Mouse (Mus musculus): ENCODE measurements around the gene Dennd5a. TPM values are rescaled to one million over a fixed set of nuclear protein-coding genes. Genes with fewer than 3 reads are reported as not detected.

The Dennd5a gene
- 25.5 and 26.2 TPM in 2 replicates for total RNA-seq (2014; rRNA removed)
- polyA plus RNA-seq (2012; rRNA removed) = 17.4 and 24.1 TPM in 2 replicates

DNA sequence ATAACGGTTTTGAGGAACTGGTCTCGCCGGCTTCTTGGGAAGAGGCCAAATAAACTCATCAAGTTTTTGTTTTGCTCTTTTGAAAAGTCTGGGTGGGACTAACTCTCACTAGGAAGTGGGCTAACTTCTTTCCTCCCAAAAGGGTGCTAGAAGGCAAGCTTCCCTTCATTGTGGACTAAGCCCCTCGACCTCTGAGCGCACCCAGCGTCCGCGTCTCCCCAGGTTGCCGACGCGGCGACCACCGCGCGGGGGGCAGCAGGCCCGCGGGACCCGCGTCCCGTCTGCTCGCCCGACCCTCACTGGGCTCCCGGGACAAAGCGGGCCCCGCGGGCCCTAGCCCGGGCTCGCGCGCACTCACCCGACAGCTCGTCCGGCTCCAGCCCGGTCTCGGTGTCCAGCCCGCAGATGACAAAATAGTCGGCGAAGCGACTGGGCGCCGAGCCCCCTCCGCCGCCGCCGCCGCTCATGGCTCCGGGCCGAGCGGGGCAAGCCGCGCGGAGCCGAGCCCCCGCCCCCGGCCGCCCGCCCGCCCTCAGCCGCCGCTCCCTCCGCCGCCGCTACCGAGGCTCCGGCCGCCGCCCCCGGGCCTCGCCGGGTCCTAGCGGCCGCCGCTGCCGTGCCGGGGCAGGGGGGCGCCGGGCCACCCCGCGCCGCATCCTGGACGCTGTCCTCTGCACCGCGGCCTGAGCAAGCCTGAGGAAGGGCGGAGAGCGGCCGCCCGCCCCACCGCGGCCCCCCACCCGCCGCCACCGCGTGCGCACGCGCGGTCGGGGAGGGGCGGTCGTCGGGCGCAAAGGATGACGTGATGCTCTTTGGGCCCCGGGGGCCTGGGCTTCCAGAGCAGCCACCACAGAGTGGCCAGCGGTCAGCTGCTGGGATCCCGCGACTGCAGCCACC is at the start of gene Dennd5a:
Gene Dennd5a (minus strand): TSS at position 755 of the 897 bp plus-strand sequence.
- H3K36me3 ChIP-seq (ENCODE audit: control insufficient read depth, insufficient read depth, low read length) = no peaks in the 10 kb centered on the region
- TF ChIP-seq POLR2A (IDR thresholded peaks at IDR 0.05; ENCODE audit: extremely low read depth, insufficient read depth, low read length) (peak; percentile 35; the same call in 1 of the 2 replicates), CTCF (IDR thresholded peaks at IDR 0.05; ENCODE audit: low read depth, low read length) (no peak)
- peak within 1 kb of the TSS; percentile 99 for H3K9ac ChIP-seq (ENCODE audit: low read depth, low read length)
- peak within 1 kb of the TSS; percentile 80 for H3K27ac ChIP-seq (replicated peaks; ENCODE audit: insufficient read depth, low read depth, low read length)
- H3K4me1 ChIP-seq (ENCODE audit: control insufficient read depth, insufficient read depth, low read length) = peaks cover 17% of the 10 kb centered on the region
- H3K4me3 ChIP-seq (ENCODE audit: insufficient read depth, low read depth, low read length) = peak within 1 kb of the TSS; percentile 100
- peaks cover 2% of the 10 kb centered on the region; the same call in 1 of the 2 replicates for H3K79me2 ChIP-seq (ENCODE audit: control insufficient read depth, insufficient read depth, low read length)
- DNase-seq (ENCODE audit: extremely low read depth, low read depth, low spot score) = peak; percentile 55
- no peaks in the 10 kb centered on the region for H3K27me3 ChIP-seq (ENCODE audit: control insufficient read depth, insufficient read depth, low read length)
- 3% methylated on average over 107 of the region's 107 CpGs for WGBS

GRCm38 (mm10) chr7:110009084-110009483 is 48.8 kb upstream of the Dennd5a start:
- no peaks in the 10 kb centered on the region for H3K36me3 ChIP-seq (ENCODE audit: control insufficient read depth, insufficient read depth, low read length)
- 86% methylated on average over 6 of the region's 6 CpGs for WGBS
- H3K79me2 ChIP-seq (ENCODE audit: control insufficient read depth, insufficient read depth, low read length) = no peaks in the 10 kb centered on the region
- H3K9ac ChIP-seq (ENCODE audit: low read depth, low read length) = no peak overlapping the region
- no peak overlapping the region for H3K27ac ChIP-seq (replicated peaks; ENCODE audit: insufficient read depth, low read depth, low read length)
- no peaks in the 10 kb centered on the region for H3K27me3 ChIP-seq (ENCODE audit: control insufficient read depth, insufficient read depth, low read length)
- no peak for DNase-seq (ENCODE audit: extremely low read depth, low read depth, low spot score)
- no peak for TF ChIP-seq POLR2A (IDR thresholded peaks at IDR 0.05; ENCODE audit: extremely low read depth, insufficient read depth, low read length)
- H3K4me1 ChIP-seq (ENCODE audit: control insufficient read depth, insufficient read depth, low read length) = peaks cover 2% of the 10 kb centered on the region; the same call in 1 of the 2 replicates
- no peak overlapping the region for H3K4me3 ChIP-seq (ENCODE audit: insufficient read depth, low read depth, low read length)

- H3K4me3 ChIP-seq (ENCODE audit: insufficient read depth, low read depth, low read length) = no peak overlapping the region
- no peaks in the 10 kb centered on the region for H3K79me2 ChIP-seq (ENCODE audit: control insufficient read depth, insufficient read depth, low read length)
- H3K36me3 ChIP-seq (ENCODE audit: control insufficient read depth, insufficient read depth, low read length) = no peaks in the 10 kb centered on the region
- peaks cover 2% of the 10 kb centered on the region; the same call in 1 of the 2 replicates for H3K4me1 ChIP-seq (ENCODE audit: control insufficient read depth, insufficient read depth, low read length)
- H3K27ac ChIP-seq (replicated peaks; ENCODE audit: insufficient read depth, low read depth, low read length) = no peak overlapping the region
- TF ChIP-seq CTCF (IDR thresholded peaks at IDR 0.05; ENCODE audit: low read depth, low read length) = no peak
- no peak for TF ChIP-seq POLR2A (IDR thresholded peaks at IDR 0.05; ENCODE audit: extremely low read depth, insufficient read depth, low read length)
- H3K9ac ChIP-seq (ENCODE audit: low read depth, low read length) = no peak overlapping the region
- WGBS = 97% methylated on average over 1 of the region's 1 CpGs
- no peaks in the 10 kb centered on the region for H3K27me3 ChIP-seq (ENCODE audit: control insufficient read depth, insufficient read depth, low read length)
- no peak for DNase-seq (ENCODE audit: extremely low read depth, low read depth, low spot score)
Observed at GRCm38 (mm10) chr7:110008513-110008912, 48.2 kb upstream of the Dennd5a start.

DNA sequence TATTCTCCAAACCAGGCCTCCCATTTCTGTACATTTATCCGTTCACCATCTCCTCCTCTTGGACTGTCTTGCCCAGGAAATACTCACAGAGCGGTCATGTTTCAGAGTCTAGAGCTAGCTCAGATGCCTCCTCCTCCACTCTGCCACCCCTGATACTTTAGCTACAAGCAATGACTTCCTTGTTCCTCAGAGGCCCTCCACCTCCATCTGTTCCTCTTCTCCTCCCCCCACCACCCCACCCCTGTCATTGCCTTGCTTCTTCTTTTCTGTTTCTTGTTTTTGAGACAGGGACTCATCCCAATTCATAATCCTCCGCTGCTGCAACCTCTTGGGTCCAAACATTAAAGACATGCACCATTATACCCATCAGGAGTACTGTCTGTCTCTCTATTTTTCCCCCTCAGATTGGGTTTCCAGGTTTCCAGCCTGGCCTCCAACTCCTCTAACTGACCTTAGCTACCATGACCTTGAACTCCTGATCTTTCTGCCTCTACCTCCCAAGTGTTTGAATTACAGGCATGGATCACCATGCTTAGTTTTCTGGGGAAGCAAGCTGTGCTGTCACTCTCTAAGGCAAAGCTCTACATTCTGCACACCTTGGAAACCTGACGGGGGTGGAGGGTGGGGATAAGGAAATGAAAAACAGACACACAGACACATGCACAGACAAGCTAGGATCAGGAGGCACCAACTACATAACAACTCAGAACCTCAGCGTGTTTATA is 46.4 kb upstream of the Dennd5a start:
- Histone ChIP-seq H3K27ac (replicated peaks; ENCODE audit: insufficient read depth, low read depth, low read length) (no peak overlapping the region), H3K27me3 (ENCODE audit: control insufficient read depth, insufficient read depth, low read length) (no peaks in the 10 kb centered on the region)

GRCm38 (mm10) chr7:110005976-110006375 is 45.7 kb upstream of the Dennd5a start:
- Histone ChIP-seq H3K4me1 (ENCODE audit: control insufficient read depth, insufficient read depth, low read length) (peaks cover 3% of the 10 kb centered on the region; the same call in 1 of the 2 replicates), H3K36me3 (ENCODE audit: control insufficient read depth, insufficient read depth, low read length) (no peaks in the 10 kb centered on the region), H3K27me3 (ENCODE audit: control insufficient read depth, insufficient read depth, low read length) (no peaks in the 10 kb centered on the region), H3K79me2 (ENCODE audit: control insufficient read depth, insufficient read depth, low read length) (no peaks in the 10 kb centered on the region), H3K9ac (ENCODE audit: low read depth, low read length) (no peak overlapping the region), H3K27ac (replicated peaks; ENCODE audit: insufficient read depth, low read depth, low read length) (no peak overlapping the region), H3K4me3 (ENCODE audit: insufficient read depth, low read depth, low read length) (no peak overlapping the region)
- no peak for DNase-seq (ENCODE audit: extremely low read depth, low read depth, low spot score)
- TF ChIP-seq CTCF (IDR thresholded peaks at IDR 0.05; ENCODE audit: low read depth, low read length) (no peak), POLR2A (IDR thresholded peaks at IDR 0.05; ENCODE audit: extremely low read depth, insufficient read depth, low read length) (no peak)

More for the DNA sequence above, 46.4 kb upstream of the Dennd5a start:
- Histone ChIP-seq H3K9ac (ENCODE audit: low read depth, low read length) (no peak overlapping the region), H3K4me1 (ENCODE audit: control insufficient read depth, insufficient read depth, low read length) (peaks cover 3% of the 10 kb centered on the region; the same call in 1 of the 2 replicates), H3K4me3 (ENCODE audit: insufficient read depth, low read depth, low read length) (no peak overlapping the region), H3K79me2 (ENCODE audit: control insufficient read depth, insufficient read depth, low read length) (no peaks in the 10 kb centered on the region), H3K36me3 (ENCODE audit: control insufficient read depth, insufficient read depth, low read length) (no peaks in the 10 kb centered on the region)
- no peak for DNase-seq (ENCODE audit: extremely low read depth, low read depth, low spot score)
- TF ChIP-seq CTCF (IDR thresholded peaks at IDR 0.05; ENCODE audit: low read depth, low read length) = no peak
- no peak for TF ChIP-seq POLR2A (IDR thresholded peaks at IDR 0.05; ENCODE audit: extremely low read depth, insufficient read depth, low read length)
- 87% methylated on average over 5 of the region's 5 CpGs for WGBS

All from liver, adult 2 months (tissue).